Mouse (Mus musculus) ES-E14 (cell line): ENCODE data around the gene Ift22.

Experiments
- CHD2 ChIP-seq: IDR thresholded peaks from 2 replicates; pipeline ENCODE4 v1.6.1; 2014; ENCODE audit warnings: mild to moderate bottlenecking, low read depth, low read length, inconsistent platforms
- MAFK ChIP-seq: IDR thresholded peaks from 2 replicates; pipeline ENCODE4 v1.6.1; 2014; ENCODE audit warnings: mild to moderate bottlenecking, low read depth, low read length, inconsistent platforms; ENCODE audit not compliant: insufficient read depth
- ZNF384 ChIP-seq: IDR thresholded peaks from 2 replicates; pipeline ENCODE4 v1.6.1; 2012; ENCODE audit warnings: low read depth, low read length, inconsistent platforms

DNA sequence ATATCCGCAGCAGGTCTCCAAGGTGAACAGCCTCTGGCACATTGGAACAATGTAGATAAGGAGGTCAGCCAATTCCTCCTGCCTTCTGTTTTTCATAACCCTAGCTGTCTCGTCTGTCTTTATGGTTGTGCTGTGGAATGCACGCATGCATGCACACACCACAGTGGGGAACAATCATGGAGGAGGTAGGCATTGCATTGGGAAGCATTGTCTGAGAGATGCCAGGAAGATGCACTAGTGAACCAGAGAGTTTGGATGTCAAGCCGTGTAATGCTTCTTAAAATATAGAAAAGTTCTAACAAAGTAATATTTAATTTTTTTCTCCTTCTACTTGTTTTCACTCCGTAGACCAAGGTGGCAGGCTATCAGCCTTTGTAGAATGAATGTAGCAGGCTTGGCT is 25.0 kb downstream of the Ift22 start:
- TF ChIP-seq ZNF384, result no peak
- TF ChIP-seq CHD2, result no peak
- TF ChIP-seq MAFK, result no peak
